Mouse (Mus musculus) heart, embryonic 14.5 days (tissue): Measurements from ENCODE around the gene Ankrd24. TPM values are rescaled to one million over a fixed set of nuclear protein-coding genes. Genes with fewer than 3 reads are reported as not detected.

Experiments used
- ATAC-seq: fragments of 200-750 bp; cut with Nextera tagmentation; 2 replicates; pipeline ENCODE4 v1.8.0; 2017; ENCODE audit warnings: low read depth, moderate TSS enrichment; ENCODE audit not compliant: insufficient number of reproducible peaks, insufficient read depth, low FRiP score
- H3K27ac ChIP-seq, 2 experiments: fragments of 200-500 bp in 1 of 2; fragments of 300-500 bp in 1 of 2; sonication (generic) in 1 of 2; replicated peaks in 1 of 2; 2 replicates each; pipeline ENCODE4 v1.5.1; 2012 to 2014; ENCODE audit warnings: low read depth in 2 of 2, low read length in 2 of 2, control low read depth in 1 of 2, mild to moderate bottlenecking in 1 of 2, mixed read lengths in 1 of 2; ENCODE audit not compliant: control insufficient read depth in 1 of 2, insufficient read depth in 1 of 2
- H3K27me3 ChIP-seq: fragments of 300-500 bp; sonication (generic); 2 replicates; pipeline ENCODE4 v1.6.1; 2014; ENCODE audit warnings: mild to moderate bottlenecking, low read length, control low read depth; ENCODE audit not compliant: control insufficient read depth, insufficient read depth
- H3K36me3 ChIP-seq: fragments of 300-500 bp; sonication (generic); 2 replicates; pipeline ENCODE4 v1.6.1; 2014; ENCODE audit warnings: mild to moderate bottlenecking, control low read depth, low read length, mixed read lengths; ENCODE audit not compliant: control insufficient read depth, insufficient read depth
- H3K4me1 ChIP-seq, 2 experiments: fragments of 200-500 bp in 1 of 2; fragments of 300-500 bp in 1 of 2; sonication (generic) in 1 of 2; 2 replicates each; pipeline ENCODE4 v1.6.1; 2012 to 2014; ENCODE audit warnings: low read length in 2 of 2, control low read depth in 1 of 2, mixed read lengths in 1 of 2; ENCODE audit not compliant: control insufficient read depth in 2 of 2, insufficient read depth in 2 of 2
- H3K4me2 ChIP-seq: fragments of 300-500 bp; sonication (generic); 2 replicates; pipeline ENCODE4 v1.6.1; 2014; ENCODE audit warnings: mild to moderate bottlenecking, low read length
- H3K4me3 ChIP-seq, 2 experiments: fragments of 200-500 bp in 1 of 2; fragments of 300-500 bp in 1 of 2; sonication (generic) in 1 of 2; 2 replicates each; pipeline ENCODE4 v1.5.1; 2012 to 2014; ENCODE audit warnings: low read length in 2 of 2, mild to moderate bottlenecking in 2 of 2, control low read depth in 1 of 2, low read depth in 1 of 2, moderate library complexity in 1 of 2; ENCODE audit not compliant: control insufficient read depth in 1 of 2, insufficient read depth in 1 of 2
- H3K9ac ChIP-seq: fragments of 300-500 bp; sonication (generic); 2 replicates; pipeline ENCODE4 v1.6.1; 2014; ENCODE audit warnings: mild to moderate bottlenecking, low read length
- H3K9me3 ChIP-seq: fragments of 300-500 bp; sonication (generic); 2 replicates; pipeline ENCODE4 v1.6.1; 2016; ENCODE audit warnings: low read length, control low read depth; ENCODE audit not compliant: control insufficient read depth
- WGBS: fragments of 180-500 bp; shearing (Covaris S2); extraction: QIAGEN DNeasy Blood & Tissue Kit; methylation state at CpG from one replicate; pipeline ENCODE4 v1.1.7; 2014; 5-methylcytosine and 5-hydroxymethylcytosine counted together
- polyA plus RNA-seq: library from polyadenylated mRNA; unstranded; fragments of >200 nt; fragmentation: Nextera tagmentation; extraction: Ambion mirVana; gene quantifications from 2 replicates; pipeline ENCODE4 v1.2.1, GENCODE M21; 2014

Gene Ankrd24
- polyA plus RNA-seq, 1 experiment from 2014 or later: 9.0 TPM

DNA sequence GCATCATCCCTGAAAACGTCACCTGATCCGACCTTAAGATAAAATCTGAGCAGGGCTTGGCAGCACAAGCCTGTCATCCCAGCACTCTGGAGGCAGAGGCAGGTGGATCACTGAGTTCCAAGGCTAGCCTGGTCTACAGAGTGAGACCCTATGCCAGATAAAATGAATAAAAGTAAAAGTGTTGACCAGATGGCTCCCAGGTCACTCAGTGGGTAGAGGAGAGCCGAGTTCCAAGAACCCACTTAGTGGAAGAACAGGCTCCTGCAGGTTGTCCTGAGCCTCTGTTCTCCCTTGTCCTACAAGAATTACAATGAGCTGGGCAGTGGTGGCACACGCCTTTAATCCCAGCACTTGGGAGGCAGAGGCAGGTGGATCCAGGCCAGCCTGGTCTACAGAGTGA is 35.1 kb upstream of the Ankrd24 start:
- Histone ChIP-seq H3K9ac (no peak overlapping the region), H3K27me3 (peaks cover 5% of the 10 kb centered on the region; the same call in 1 of the 2 replicates), H3K9me3 (no peaks in the 10 kb centered on the region), H3K36me3 (peaks cover 24% of the 10 kb centered on the region), H3K27ac (no peak overlapping the region), H3K4me1 (peaks cover 18 to 28% of the 10 kb centered on the region in 2 experiments), H3K4me2 (no peak overlapping the region), H3K4me3 (no peak overlapping the region)
- no peak for ATAC-seq
- 65% methylated on average over 4 of the region's 4 CpGs for WGBS

- peaks cover 5% of the 10 kb centered on the region; the same call in 1 of the 2 replicates for H3K27me3 ChIP-seq
- no peak overlapping the region for H3K27ac ChIP-seq
- WGBS: 72% methylated on average over 18 of the region's 18 CpGs
- H3K4me3 ChIP-seq: no peak overlapping the region
- H3K36me3 ChIP-seq: peaks cover 17% of the 10 kb centered on the region
- peaks cover 18 to 28% of the 10 kb centered on the region in 2 experiments for H3K4me1 ChIP-seq
- no peak for ATAC-seq
- no peak overlapping the region for H3K4me2 ChIP-seq
- no peaks in the 10 kb centered on the region for H3K9me3 ChIP-seq
- H3K9ac ChIP-seq: no peak overlapping the region
Measured at GRCm38 (mm10) chr10:81593935-81594334, 34.4 kb upstream of the Ankrd24 start.

- peaks cover 25 to 37% of the 10 kb centered on the region in 2 experiments for H3K4me1 ChIP-seq
- no peak for ATAC-seq
- no peak overlapping the region for H3K4me2 ChIP-seq
- 34% methylated on average over 5 of the region's 5 CpGs for WGBS
- H3K27ac ChIP-seq: no peak overlapping the region
- 0 out of 2 replicates have a peak, but pooled peaks cover 4% of the 10 kb centered on the region for H3K36me3 ChIP-seq
- H3K9me3 ChIP-seq: no peaks in the 10 kb centered on the region
- peak overlapping the region; percentile 11; the same call in 1 of the 2 replicates for H3K9ac ChIP-seq
- no peak overlapping the region for H3K4me3 ChIP-seq
- H3K27me3 ChIP-seq: peaks cover 5% of the 10 kb centered on the region; the same call in 1 of the 2 replicates
Measured at GRCm38 (mm10) chr10:81595599-81595998, 32.7 kb upstream of the Ankrd24 start.

- Histone ChIP-seq H3K27me3 (peaks cover 5% of the 10 kb centered on the region; the same call in 1 of the 2 replicates), H3K9ac (peak overlapping the region; percentile 63), H3K9me3 (no peaks in the 10 kb centered on the region), H3K27ac (peak overlapping the region; percentile 21 to 72; a peak in 3 of 4 replicates), H3K36me3 (no peaks in the 10 kb centered on the region), H3K4me2 (peak overlapping the region; percentile 66), H3K4me3 (peak overlapping the region; percentile 26 to 30), H3K4me1 (peaks cover 33 to 44% of the 10 kb centered on the region in 2 experiments)
- ATAC-seq: no peak
- WGBS: 7% methylated on average over 10 of the region's 10 CpGs
Measured at GRCm38 (mm10) chr10:81596611-81597010, 31.7 kb upstream of the Ankrd24 start.

GRCm38 (mm10) chr10:81597137-81597950 is 31.0 kb upstream of the Ankrd24 start:
- Histone ChIP-seq H3K9ac (peak overlapping the region; percentile 63), H3K4me3 (peak overlapping the region; percentile 30 to 40), H3K4me2 (peak overlapping the region; percentile 66), H3K4me1 (peaks cover 35 to 47% of the 10 kb centered on the region in 2 experiments), H3K27me3 (peaks cover 5% of the 10 kb centered on the region; the same call in 1 of the 2 replicates), H3K27ac (peak overlapping the region; percentile 72 to 78), H3K9me3 (no peaks in the 10 kb centered on the region), H3K36me3 (no peaks in the 10 kb centered on the region)
- ATAC-seq: 0 out of 2 replicates have a peak, but pooled peaks have one; percentile 22
- WGBS: 9% methylated on average over 11 of the region's 12 CpGs

GRCm38 (mm10) chr10:81598342-81598741 is 30.0 kb upstream of the Ankrd24 start:
- Histone ChIP-seq H3K36me3 (no peaks in the 10 kb centered on the region), H3K9me3 (no peaks in the 10 kb centered on the region), H3K27ac (peak overlapping the region in 1 of 2 experiments; percentile 72; a peak in 1 of 4 replicates), H3K4me3 (no peak overlapping the region), H3K4me1 (peaks cover 39 to 54% of the 10 kb centered on the region in 2 experiments), H3K27me3 (peaks cover 5% of the 10 kb centered on the region; the same call in 1 of the 2 replicates), H3K4me2 (no peak overlapping the region), H3K9ac (peak overlapping the region; percentile 27; the same call in 1 of the 2 replicates)
- ATAC-seq: no peak
- WGBS: 49% methylated on average over 3 of the region's 3 CpGs

- H3K27ac ChIP-seq: no peak overlapping the region
- H3K9ac ChIP-seq: no peak overlapping the region
- no peaks in the 10 kb centered on the region for H3K9me3 ChIP-seq
- H3K4me3 ChIP-seq: no peak overlapping the region
- no peak overlapping the region for H3K4me2 ChIP-seq
- 56% methylated on average over 6 of the region's 6 CpGs for WGBS
- H3K4me1 ChIP-seq: peaks cover 39 to 54% of the 10 kb centered on the region in 2 experiments
- peaks cover 5% of the 10 kb centered on the region; the same call in 1 of the 2 replicates for H3K27me3 ChIP-seq
- H3K36me3 ChIP-seq: no peaks in the 10 kb centered on the region
- ATAC-seq: no peak
Measured at GRCm38 (mm10) chr10:81598871-81599270, 29.5 kb upstream of the Ankrd24 start.
